Mouse (Mus musculus) hindbrain, embryonic 14.5 days (tissue): ENCODE data around the gene Zfp148. TPM values are rescaled to one million over a fixed set of nuclear protein-coding genes. Genes with fewer than 3 reads are reported as not detected.
A peak's percentile ranks its signal among the peaks of the same experiment; 100 is the strongest.

Experiments
- ATAC-seq: fragments of 200-750 bp; cut with Nextera tagmentation; 2 replicates; pipeline ENCODE4 v1.8.0; 2017; ENCODE audit warnings: moderate number of reproducible peaks, mild to moderate bottlenecking, moderate TSS enrichment, moderate library complexity; ENCODE audit not compliant: low FRiP score
- DNase-seq: peaks from one replicate; pipeline ENCODE4 v3.0.0-alpha.2; 2015; ENCODE audit warnings: low spot score
- H3K27ac ChIP-seq: fragments of 300-500 bp; sonication (generic); 2 replicates; pipeline ENCODE4 v1.5.1; 2014; ENCODE audit warnings: mild to moderate bottlenecking, moderate library complexity
- H3K27me3 ChIP-seq: fragments of 300-500 bp; sonication (generic); 2 replicates; pipeline ENCODE4 v1.6.1; 2014; ENCODE audit warnings: mild to moderate bottlenecking, low read length, mixed read lengths; ENCODE audit not compliant: control insufficient read depth, insufficient read depth
- H3K36me3 ChIP-seq: fragments of 300-500 bp; sonication (generic); replicated peaks from 2 replicates; pipeline ENCODE4 v1.6.1; 2014; ENCODE audit not compliant: control insufficient read depth, insufficient read depth
- H3K4me1 ChIP-seq: fragments of 300-500 bp; sonication (generic); replicated peaks from 2 replicates; pipeline ENCODE4 v1.6.1; 2014; ENCODE audit warnings: antibody characterized with exemption, low read length, mixed read lengths; ENCODE audit not compliant: control insufficient read depth, insufficient read depth
- H3K4me2 ChIP-seq: fragments of 300-500 bp; sonication (generic); replicated peaks from 2 replicates; pipeline ENCODE4 v1.6.1; 2014; ENCODE audit warnings: mild to moderate bottlenecking, moderate library complexity
- H3K4me3 ChIP-seq: fragments of 300-500 bp; sonication (generic); replicated peaks from 2 replicates; pipeline ENCODE4 v1.5.1; 2014; ENCODE audit warnings: mild to moderate bottlenecking, low read length
- H3K9ac ChIP-seq: fragments of 300-500 bp; sonication (generic); 2 replicates; pipeline ENCODE4 v1.6.1; 2014
- H3K9me3 ChIP-seq: fragments of 300-500 bp; sonication (generic); 2 replicates; pipeline ENCODE4 v1.6.1; 2016; ENCODE audit warnings: low read length; ENCODE audit not compliant: control insufficient read depth
- WGBS: fragments of 180-500 bp; shearing (Covaris S2); extraction: QIAGEN DNeasy Blood & Tissue Kit; methylation state at CpG from one replicate; pipeline ENCODE4 v1.1.7; 2014; 5-methylcytosine and 5-hydroxymethylcytosine counted together
- polyA plus RNA-seq: library from polyadenylated mRNA; unstranded; fragments of >200 nt; fragmentation: Nextera tagmentation; extraction: Ambion mirVana; gene quantifications from 2 replicates; pipeline ENCODE4 v1.2.1, GENCODE M21; 2014

Zfp148 gene
- polyA plus RNA-seq, 1 experiment from 2014 or later = 42.1 TPM

DNA sequence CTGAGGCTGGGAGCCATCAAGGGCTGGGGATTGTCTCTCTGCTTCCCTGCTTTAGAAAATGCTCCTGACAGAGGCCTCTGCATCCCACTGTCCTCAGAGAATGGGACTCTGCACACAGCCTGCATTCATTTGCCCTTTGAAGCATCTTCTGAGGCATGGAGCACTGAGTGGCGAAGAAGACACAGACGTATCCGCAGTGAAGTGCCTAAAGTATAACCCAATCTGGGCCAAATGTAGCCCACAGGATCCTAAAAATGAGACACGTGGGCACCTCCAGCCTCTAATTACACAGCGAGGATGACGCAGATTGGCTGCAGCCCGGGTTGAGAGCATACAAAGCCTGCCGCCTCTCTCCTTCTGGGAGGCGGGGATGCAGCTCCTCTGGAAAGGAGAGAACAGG, 36.3 kb upstream of the Zfp148 start:
- Histone ChIP-seq H3K4me1 (no peaks in the 10 kb centered on the region), H3K4me3 (no peak overlapping the region), H3K27me3 (no peaks in the 10 kb centered on the region), H3K36me3 (no peaks in the 10 kb centered on the region), H3K9ac (no peak overlapping the region), H3K27ac (peak overlapping the region; percentile 10; the same call in 1 of the 2 replicates), H3K4me2 (no peak overlapping the region), H3K9me3 (no peaks in the 10 kb centered on the region)
- no peak for DNase-seq
- ATAC-seq = no peak
- WGBS = 40% methylated on average over 9 of the region's 9 CpGs

DNA sequence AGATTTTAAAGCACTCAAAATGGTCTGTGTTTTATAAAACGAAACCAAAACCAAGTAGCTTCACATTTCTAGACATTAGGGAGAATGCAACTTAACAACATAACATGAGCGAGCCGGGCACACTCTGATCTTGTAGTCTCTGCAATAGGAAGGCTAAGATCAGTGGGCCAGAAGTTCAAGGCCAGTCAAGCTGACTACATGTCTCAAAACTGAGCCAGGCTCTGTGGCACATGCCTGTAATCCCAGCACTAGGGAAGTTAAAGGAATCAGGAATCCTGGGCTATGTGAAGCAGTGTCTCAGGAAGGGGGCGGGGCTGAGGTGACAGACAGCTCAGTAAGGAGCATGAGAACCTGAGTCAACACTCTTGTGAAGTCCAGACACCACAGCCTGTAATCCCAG, 35.8 kb upstream of the Zfp148 start:
- Histone ChIP-seq H3K4me3 (no peak overlapping the region), H3K4me1 (no peaks in the 10 kb centered on the region), H3K9me3 (no peaks in the 10 kb centered on the region), H3K27me3 (no peaks in the 10 kb centered on the region), H3K36me3 (no peaks in the 10 kb centered on the region), H3K27ac (no peak overlapping the region), H3K4me2 (no peak overlapping the region), H3K9ac (no peak overlapping the region)
- no peak for ATAC-seq
- no peak for DNase-seq
- 86% methylated on average over 4 of the region's 4 CpGs for WGBS

DNA sequence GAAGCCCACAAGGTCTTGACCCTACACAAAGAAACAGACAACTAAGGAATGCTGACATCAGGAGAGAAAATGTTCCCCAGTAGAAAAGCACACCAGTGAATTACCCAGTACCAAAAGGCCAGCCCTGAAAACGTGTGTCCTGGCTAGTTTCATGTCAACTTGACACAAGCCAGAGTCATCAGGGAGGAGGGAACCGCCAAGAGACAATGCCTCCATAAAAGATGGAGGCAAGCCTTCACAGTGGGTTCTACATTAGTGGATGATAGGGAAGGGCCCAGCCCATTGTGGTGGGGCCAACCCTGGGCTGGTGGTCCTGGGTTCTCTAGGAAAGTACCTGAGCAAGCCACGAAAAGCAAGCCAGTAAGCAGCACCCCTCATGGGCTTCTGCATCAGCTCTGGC, 34.3 kb upstream of the Zfp148 start:
- H3K4me1 ChIP-seq = no peaks in the 10 kb centered on the region
- H3K36me3 ChIP-seq = no peaks in the 10 kb centered on the region
- H3K9ac ChIP-seq = no peak overlapping the region
- H3K4me2 ChIP-seq = no peak overlapping the region
- H3K9me3 ChIP-seq = no peaks in the 10 kb centered on the region
- H3K4me3 ChIP-seq = no peak overlapping the region
- no peaks in the 10 kb centered on the region for H3K27me3 ChIP-seq
- ATAC-seq (no peak), DNase-seq (no peak)
- 55% methylated on average over 3 of the region's 3 CpGs for WGBS
- no peak overlapping the region for H3K27ac ChIP-seq

DNA sequence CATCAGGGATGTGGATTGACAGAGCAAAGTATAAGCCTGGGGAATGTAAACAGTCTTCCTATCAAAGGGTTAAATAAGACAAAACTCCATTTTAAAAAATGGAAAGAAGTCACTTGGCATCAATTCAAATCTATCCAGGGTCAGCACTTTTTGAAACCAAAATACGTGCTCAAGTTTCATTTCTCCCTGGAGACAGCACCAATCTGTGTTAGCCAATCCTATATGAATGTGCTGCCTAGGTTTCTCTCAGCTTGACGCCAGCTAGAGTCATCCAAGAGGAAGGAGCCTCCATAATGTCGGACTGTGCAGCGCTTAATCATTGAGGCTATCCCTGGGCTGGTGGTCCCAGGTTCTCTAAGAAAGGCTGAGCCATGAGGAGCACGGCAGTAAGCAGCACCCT, 33.5 kb upstream of the Zfp148 start:
- ATAC-seq (no peak), DNase-seq (no peak)
- no peak overlapping the region for H3K4me3 ChIP-seq
- H3K9ac ChIP-seq = no peak overlapping the region
- no peaks in the 10 kb centered on the region for H3K36me3 ChIP-seq
- no peaks in the 10 kb centered on the region for H3K4me1 ChIP-seq
- H3K27ac ChIP-seq = no peak overlapping the region
- no peaks in the 10 kb centered on the region for H3K27me3 ChIP-seq
- WGBS = 72% methylated on average over 5 of the region's 5 CpGs
- H3K4me2 ChIP-seq = no peak overlapping the region
- H3K9me3 ChIP-seq = no peaks in the 10 kb centered on the region

DNA sequence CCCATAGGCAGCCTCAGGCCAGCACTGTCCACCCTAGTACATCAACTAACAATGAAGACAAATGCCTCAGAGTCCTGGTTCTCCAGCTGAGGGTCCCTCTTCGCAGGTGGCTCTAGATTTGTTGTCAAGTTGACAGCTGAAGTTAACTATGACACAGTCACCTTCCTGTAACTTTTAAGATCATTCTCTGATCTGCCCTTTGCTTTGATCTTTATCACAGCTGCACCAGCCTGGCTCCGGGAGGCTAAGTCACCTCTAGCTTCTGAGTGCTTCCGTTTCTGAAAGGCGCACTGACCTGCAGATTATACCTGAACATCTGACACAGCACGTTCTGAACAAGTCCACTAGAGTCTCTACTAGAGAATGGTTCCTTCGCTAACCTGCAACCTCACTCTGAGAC, 22.8 kb upstream of the Zfp148 start:
- H3K4me3 ChIP-seq = no peak overlapping the region
- ATAC-seq (no peak), DNase-seq (no peak)
- no peak overlapping the region for H3K4me2 ChIP-seq
- H3K4me1 ChIP-seq = no peaks in the 10 kb centered on the region
- no peaks in the 10 kb centered on the region for H3K27me3 ChIP-seq
- H3K9me3 ChIP-seq = no peaks in the 10 kb centered on the region
- H3K27ac ChIP-seq = no peak overlapping the region
- 82% methylated on average over 6 of the region's 6 CpGs for WGBS
- H3K9ac ChIP-seq = no peak overlapping the region
- H3K36me3 ChIP-seq = no peaks in the 10 kb centered on the region

DNA sequence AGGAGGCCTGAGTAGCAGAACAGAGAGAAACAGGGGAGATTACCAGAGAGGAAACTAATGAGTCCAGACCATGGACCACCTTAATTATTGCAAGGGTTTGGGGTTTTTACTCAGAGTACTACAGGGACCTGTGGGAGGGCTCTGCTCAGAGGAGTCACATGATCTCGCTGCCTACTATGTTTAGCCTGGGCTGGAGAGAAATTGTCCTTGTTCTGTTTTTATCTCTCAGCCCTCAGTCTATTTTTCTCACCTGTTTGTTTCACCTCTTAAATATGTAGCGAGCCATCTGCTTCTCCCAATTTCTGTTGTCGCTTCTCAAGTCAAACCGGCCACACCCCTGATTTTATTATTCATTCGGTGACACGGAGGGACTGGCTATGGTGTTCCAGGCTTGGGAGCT, 14.9 kb upstream of the Zfp148 start:
- DNase-seq (no peak), ATAC-seq (no peak)
- 93% methylated on average over 6 of the region's 6 CpGs for WGBS
- Histone ChIP-seq H3K27me3 (no peaks in the 10 kb centered on the region), H3K4me1 (no peaks in the 10 kb centered on the region), H3K4me3 (no peak overlapping the region), H3K9me3 (no peaks in the 10 kb centered on the region), H3K27ac (no peak overlapping the region), H3K36me3 (no peaks in the 10 kb centered on the region), H3K9ac (no peak overlapping the region), H3K4me2 (no peak overlapping the region)

DNA sequence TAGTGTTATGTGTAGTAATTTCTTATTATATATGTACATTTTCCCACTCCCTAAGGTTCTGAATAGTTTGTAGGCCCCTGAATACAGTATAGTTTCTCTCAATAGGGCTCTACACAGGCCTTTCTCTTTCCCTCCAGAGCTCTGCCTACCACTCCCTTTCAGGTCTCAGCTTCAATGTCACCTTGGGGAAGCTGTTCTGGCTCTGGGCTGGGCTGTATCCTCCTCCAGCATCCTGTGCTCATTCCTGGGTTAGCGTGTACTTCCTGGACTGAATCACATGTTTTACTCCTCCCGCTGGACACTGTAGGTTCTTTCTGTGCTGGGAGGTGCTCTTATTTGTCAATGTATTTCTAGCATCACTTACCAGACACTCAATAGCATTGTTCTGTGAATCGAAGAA, 12.0 kb upstream of the Zfp148 start:
- Histone ChIP-seq H3K27me3 (no peaks in the 10 kb centered on the region), H3K9me3 (no peaks in the 10 kb centered on the region), H3K9ac (no peak overlapping the region), H3K36me3 (no peaks in the 10 kb centered on the region), H3K4me3 (no peak overlapping the region), H3K4me1 (no peaks in the 10 kb centered on the region), H3K4me2 (no peak overlapping the region), H3K27ac (no peak overlapping the region)
- WGBS = 64% methylated on average over 3 of the region's 3 CpGs
- ATAC-seq (no peak), DNase-seq (no peak)

DNA sequence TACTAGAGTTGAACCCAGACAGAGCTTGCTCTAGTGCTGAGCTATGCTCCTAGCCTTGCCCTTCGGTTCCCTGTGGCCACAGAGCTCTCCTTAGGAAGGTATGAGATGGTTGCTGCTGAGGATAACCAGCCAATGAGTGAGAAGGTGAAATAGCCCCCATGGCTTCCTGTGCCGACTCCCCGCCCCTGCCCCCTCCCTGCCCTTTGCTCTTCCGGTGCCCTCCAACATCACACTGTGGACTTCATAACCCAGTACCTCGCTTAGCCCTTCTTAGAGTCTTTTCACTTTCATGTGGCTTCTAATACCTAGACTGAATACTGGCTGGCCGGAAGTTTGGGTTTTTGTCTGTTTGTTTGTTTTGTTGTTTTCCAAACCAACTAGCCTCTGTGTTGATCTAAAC, 9.8 kb upstream of the Zfp148 start:
- no peak overlapping the region for H3K27ac ChIP-seq
- H3K4me3 ChIP-seq = no peak overlapping the region
- H3K27me3 ChIP-seq = no peaks in the 10 kb centered on the region
- WGBS = 71% methylated on average over 6 of the region's 6 CpGs
- no peaks in the 10 kb centered on the region for H3K9me3 ChIP-seq
- H3K4me2 ChIP-seq = no peak overlapping the region
- no peak overlapping the region for H3K9ac ChIP-seq
- H3K36me3 ChIP-seq = no peaks in the 10 kb centered on the region
- DNase-seq = no peak
- no peaks in the 10 kb centered on the region for H3K4me1 ChIP-seq
- ATAC-seq = no peak

DNA sequence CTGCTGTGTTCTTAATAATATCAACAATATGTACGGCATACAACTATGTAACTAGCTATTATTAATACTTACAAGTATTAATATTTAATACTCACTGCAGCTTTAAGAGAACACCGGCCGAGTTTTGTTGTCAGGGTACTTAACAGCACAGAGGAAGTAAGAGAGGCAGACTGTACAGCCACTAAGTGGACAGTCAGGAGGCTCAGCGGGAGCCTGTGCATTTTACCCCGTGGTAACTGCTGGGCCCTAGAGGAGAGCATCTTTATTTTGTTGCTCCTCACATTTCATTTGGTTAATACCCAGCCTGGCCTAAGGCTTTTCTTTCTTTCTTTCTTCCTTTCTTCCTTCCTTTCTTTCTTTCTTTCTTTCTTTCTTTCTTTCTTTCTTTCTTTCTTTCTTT, 8.0 kb upstream of the Zfp148 start:
- H3K27ac ChIP-seq = no peak overlapping the region
- DNase-seq (no peak), ATAC-seq (no peak)
- WGBS = 78% methylated on average over 5 of the region's 5 CpGs
- H3K36me3 ChIP-seq = no peaks in the 10 kb centered on the region
- H3K4me1 ChIP-seq = no peaks in the 10 kb centered on the region
- H3K4me3 ChIP-seq = no peak overlapping the region
- no peak overlapping the region for H3K4me2 ChIP-seq
- H3K9ac ChIP-seq = no peak overlapping the region
- no peaks in the 10 kb centered on the region for H3K9me3 ChIP-seq
- no peaks in the 10 kb centered on the region for H3K27me3 ChIP-seq

DNA sequence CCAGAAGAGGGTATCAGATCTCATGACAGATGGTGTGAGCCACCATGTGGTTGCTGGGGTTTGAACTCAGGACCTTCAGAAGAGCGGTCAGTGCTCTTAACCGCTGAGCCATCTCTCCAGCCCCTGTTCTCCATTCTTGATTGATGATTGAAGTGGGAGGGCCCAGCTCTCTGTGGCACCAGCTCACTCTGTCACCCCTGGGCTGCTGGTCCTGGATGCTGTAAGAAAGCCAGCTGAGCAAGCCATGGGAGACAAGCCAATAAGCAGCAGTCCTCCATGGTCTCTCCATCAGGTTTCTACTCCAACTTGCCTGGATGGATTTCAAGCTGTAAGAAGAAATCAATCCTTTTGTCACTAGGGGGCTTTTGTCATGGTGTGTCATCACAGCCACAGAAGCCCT, 7.3 kb upstream of the Zfp148 start:
- H3K4me3 ChIP-seq = no peak overlapping the region
- no peak overlapping the region for H3K27ac ChIP-seq
- no peaks in the 10 kb centered on the region for H3K9me3 ChIP-seq
- 95% methylated on average over 2 of the region's 2 CpGs for WGBS
- H3K4me1 ChIP-seq = no peaks in the 10 kb centered on the region
- H3K4me2 ChIP-seq = no peak overlapping the region
- no peak overlapping the region for H3K9ac ChIP-seq
- DNase-seq = no peak
- H3K27me3 ChIP-seq = no peaks in the 10 kb centered on the region
- ATAC-seq = no peak
- H3K36me3 ChIP-seq = no peaks in the 10 kb centered on the region
